Mouse (Mus musculus): ENCODE results near the gene Gm27027. TPM values are rescaled to one million over a fixed set of nuclear protein-coding genes. Genes with fewer than 3 reads are reported as not detected.

Gene Gm27027
- polyA plus RNA-seq, 1 experiment from 2014 or later = not detected

- Histone ChIP-seq H3K27me3 (ENCODE audit: control insufficient read depth, insufficient read depth, low read length) (peaks cover 5% of the 10 kb centered on the region; the same call in 1 of the 2 replicates), H3K4me1 (ENCODE audit: control insufficient read depth in 2 of 2, insufficient read depth in 2 of 2, low read length in 2 of 2) (no peaks in the 10 kb centered on the region), H3K9ac (ENCODE audit: low read length) (no peak overlapping the region), H3K4me2 (ENCODE audit: low read length) (no peak overlapping the region), H3K9me3 (ENCODE audit: control insufficient read depth, low read length) (no peaks in the 10 kb centered on the region), H3K27ac (replicated peaks in 1 of 2; ENCODE audit: control insufficient read depth in 1 of 2, insufficient read depth in 1 of 2, low read depth in 2 of 2, low read length in 2 of 2) (no peak overlapping the region), H3K36me3 (ENCODE audit: control insufficient read depth, insufficient read depth, low read length) (no peaks in the 10 kb centered on the region), H3K4me3 (ENCODE audit: control insufficient read depth in 1 of 2, insufficient read depth in 1 of 2, low read depth in 1 of 2, low read length in 2 of 2) (no peak overlapping the region)
- 93% methylated on average over 8 of the region's 8 CpGs for WGBS
- ATAC-seq (ENCODE audit: insufficient number of reproducible peaks, insufficient read depth, low FRiP score, low read depth) = no peak
These were observed 70.0 kb downstream of the Gm27027 start for GRCm38 (mm10) chr2:93926141-93926540.

- 82% methylated on average over 3 of the region's 3 CpGs for WGBS
- no peaks in the 10 kb centered on the region for H3K4me1 ChIP-seq (ENCODE audit: control insufficient read depth in 2 of 2, insufficient read depth in 2 of 2, low read length in 2 of 2)
- H3K9me3 ChIP-seq (ENCODE audit: control insufficient read depth, low read length) = no peaks in the 10 kb centered on the region
- H3K4me3 ChIP-seq (ENCODE audit: control insufficient read depth in 1 of 2, insufficient read depth in 1 of 2, low read depth in 1 of 2, low read length in 2 of 2) = no peak overlapping the region
- ATAC-seq (ENCODE audit: insufficient number of reproducible peaks, insufficient read depth, low FRiP score, low read depth) = no peak
- no peaks in the 10 kb centered on the region for H3K36me3 ChIP-seq (ENCODE audit: control insufficient read depth, insufficient read depth, low read length)
- H3K27ac ChIP-seq (replicated peaks in 1 of 2; ENCODE audit: control insufficient read depth in 1 of 2, insufficient read depth in 1 of 2, low read depth in 2 of 2, low read length in 2 of 2) = no peak overlapping the region
- H3K27me3 ChIP-seq (ENCODE audit: control insufficient read depth, insufficient read depth, low read length) = no peaks in the 10 kb centered on the region
- H3K4me2 ChIP-seq (ENCODE audit: low read length) = no peak overlapping the region
- no peak overlapping the region for H3K9ac ChIP-seq (ENCODE audit: low read length)
These were observed 77.1 kb downstream of the Gm27027 start for GRCm38 (mm10) chr2:93919093-93919492.

- Histone ChIP-seq H3K9me3 (ENCODE audit: control insufficient read depth, low read length) (no peaks in the 10 kb centered on the region), H3K27ac (replicated peaks in 1 of 2; ENCODE audit: control insufficient read depth in 1 of 2, insufficient read depth in 1 of 2, low read depth in 2 of 2, low read length in 2 of 2) (no peak overlapping the region), H3K4me2 (ENCODE audit: low read length) (no peak overlapping the region), H3K36me3 (ENCODE audit: control insufficient read depth, insufficient read depth, low read length) (no peaks in the 10 kb centered on the region), H3K4me1 (ENCODE audit: control insufficient read depth in 2 of 2, insufficient read depth in 2 of 2, low read length in 2 of 2) (peaks cover 2 to 3% of the 10 kb centered on the region in 2 experiments; a peak in 2 of 4 replicates), H3K4me3 (ENCODE audit: control insufficient read depth in 1 of 2, insufficient read depth in 1 of 2, low read depth in 1 of 2, low read length in 2 of 2) (no peak overlapping the region), H3K9ac (ENCODE audit: low read length) (no peak overlapping the region), H3K27me3 (ENCODE audit: control insufficient read depth, insufficient read depth, low read length) (0 out of 2 replicates have a peak, but pooled peaks cover 3% of the 10 kb centered on the region)
- 77% methylated on average over 2 of the region's 2 CpGs for WGBS
- no peak for ATAC-seq (ENCODE audit: insufficient number of reproducible peaks, insufficient read depth, low FRiP score, low read depth)
These were observed 82.6 kb downstream of the Gm27027 start for GRCm38 (mm10) chr2:93913552-93913951.

GRCm38 (mm10) chr2:93911942-93912341 lies 84.2 kb downstream of the Gm27027 start:
- H3K4me3 ChIP-seq (ENCODE audit: control insufficient read depth in 1 of 2, insufficient read depth in 1 of 2, low read depth in 1 of 2, low read length in 2 of 2) = no peak overlapping the region
- ATAC-seq (ENCODE audit: insufficient number of reproducible peaks, insufficient read depth, low FRiP score, low read depth) = no peak
- H3K9me3 ChIP-seq (ENCODE audit: control insufficient read depth, low read length) = no peaks in the 10 kb centered on the region
- no peaks in the 10 kb centered on the region for H3K36me3 ChIP-seq (ENCODE audit: control insufficient read depth, insufficient read depth, low read length)
- H3K4me1 ChIP-seq (ENCODE audit: control insufficient read depth in 2 of 2, insufficient read depth in 2 of 2, low read length in 2 of 2) = peaks cover 2 to 7% of the 10 kb centered on the region in 2 experiments; a peak in 2 of 4 replicates
- H3K27me3 ChIP-seq (ENCODE audit: control insufficient read depth, insufficient read depth, low read length) = 0 out of 2 replicates have a peak, but pooled peaks cover 10% of the 10 kb centered on the region
- no peak overlapping the region for H3K27ac ChIP-seq (replicated peaks in 1 of 2; ENCODE audit: control insufficient read depth in 1 of 2, insufficient read depth in 1 of 2, low read depth in 2 of 2, low read length in 2 of 2)
- no peak overlapping the region for H3K9ac ChIP-seq (ENCODE audit: low read length)
- 80% methylated on average over 10 of the region's 10 CpGs for WGBS
- no peak overlapping the region for H3K4me2 ChIP-seq (ENCODE audit: low read length)

GRCm38 (mm10) chr2:93909716-93910115 lies 86.4 kb downstream of the Gm27027 start:
- H3K4me1 ChIP-seq (ENCODE audit: control insufficient read depth in 2 of 2, insufficient read depth in 2 of 2, low read length in 2 of 2) = peaks cover 2 to 7% of the 10 kb centered on the region in 2 experiments; a peak in 2 of 4 replicates
- H3K27ac ChIP-seq (replicated peaks in 1 of 2; ENCODE audit: control insufficient read depth in 1 of 2, insufficient read depth in 1 of 2, low read depth in 2 of 2, low read length in 2 of 2) = no peak overlapping the region
- no peak overlapping the region for H3K4me2 ChIP-seq (ENCODE audit: low read length)
- ATAC-seq (ENCODE audit: insufficient number of reproducible peaks, insufficient read depth, low FRiP score, low read depth) = no peak
- H3K27me3 ChIP-seq (ENCODE audit: control insufficient read depth, insufficient read depth, low read length) = 0 out of 2 replicates have a peak, but pooled peaks cover 10% of the 10 kb centered on the region
- H3K36me3 ChIP-seq (ENCODE audit: control insufficient read depth, insufficient read depth, low read length) = no peaks in the 10 kb centered on the region
- no peak overlapping the region for H3K9ac ChIP-seq (ENCODE audit: low read length)
- WGBS = 73% methylated on average over 5 of the region's 5 CpGs
- H3K9me3 ChIP-seq (ENCODE audit: control insufficient read depth, low read length) = no peaks in the 10 kb centered on the region
- H3K4me3 ChIP-seq (ENCODE audit: control insufficient read depth in 1 of 2, insufficient read depth in 1 of 2, low read depth in 1 of 2, low read length in 2 of 2) = no peak overlapping the region

GRCm38 (mm10) chr2:93907519-93908294 lies 88.4 kb downstream of the Gm27027 start:
- Histone ChIP-seq H3K27me3 (ENCODE audit: control insufficient read depth, insufficient read depth, low read length) (0 out of 2 replicates have a peak, but pooled peaks cover 10% of the 10 kb centered on the region), H3K4me1 (ENCODE audit: control insufficient read depth in 2 of 2, insufficient read depth in 2 of 2, low read length in 2 of 2) (peaks cover 12 to 17% of the 10 kb centered on the region in 2 experiments), H3K9me3 (ENCODE audit: control insufficient read depth, low read length) (no peaks in the 10 kb centered on the region), H3K4me3 (ENCODE audit: control insufficient read depth in 1 of 2, insufficient read depth in 1 of 2, low read depth in 1 of 2, low read length in 2 of 2) (no peak overlapping the region), H3K4me2 (ENCODE audit: low read length) (no peak overlapping the region), H3K27ac (replicated peaks in 1 of 2; ENCODE audit: control insufficient read depth in 1 of 2, insufficient read depth in 1 of 2, low read depth in 2 of 2, low read length in 2 of 2) (no peak overlapping the region), H3K9ac (ENCODE audit: low read length) (no peak overlapping the region), H3K36me3 (ENCODE audit: control insufficient read depth, insufficient read depth, low read length) (no peaks in the 10 kb centered on the region)
- 45% methylated on average over 9 of the region's 9 CpGs for WGBS
- ATAC-seq (ENCODE audit: insufficient number of reproducible peaks, insufficient read depth, low FRiP score, low read depth) = no peak

Measured in heart, embryonic 14.5 days (tissue).